Mouse (Mus musculus): ENCODE results near the gene Traip.

GRCm38 (mm10) chr9:107960928-107961327 lies 11.0 kb downstream of the Traip start:
- TF ChIP-seq CTCF (IDR thresholded peaks at IDR 0.05; ENCODE audit: low read depth) (peak; percentile 51), EP300 (IDR thresholded peaks at IDR 0.05; ENCODE audit: low read depth) (no peak)
